Mouse (Mus musculus) thymus, postnatal 0 days (tissue): ENCODE data around the gene Lgi2. TPM values are rescaled to one million over a fixed set of nuclear protein-coding genes. Genes with fewer than 3 reads are reported as not detected.
A peak's percentile ranks its signal among the peaks of the same experiment; 100 is the strongest.

Experiments used
- DNase-seq: peaks from one replicate; pipeline ENCODE4 v3.0.0-alpha.2; 2015; ENCODE audit warnings: low spot score
- polyA plus RNA-seq: library from polyadenylated mRNA; unstranded; fragments of >200 nt; fragmentation: Nextera tagmentation; extraction: Ambion mirVana; gene quantifications from 2 replicates; pipeline ENCODE4 v1.2.1, GENCODE M21; 2015

The Lgi2 gene
- 2.4 TPM in 2 replicates for polyA plus RNA-seq

DNA sequence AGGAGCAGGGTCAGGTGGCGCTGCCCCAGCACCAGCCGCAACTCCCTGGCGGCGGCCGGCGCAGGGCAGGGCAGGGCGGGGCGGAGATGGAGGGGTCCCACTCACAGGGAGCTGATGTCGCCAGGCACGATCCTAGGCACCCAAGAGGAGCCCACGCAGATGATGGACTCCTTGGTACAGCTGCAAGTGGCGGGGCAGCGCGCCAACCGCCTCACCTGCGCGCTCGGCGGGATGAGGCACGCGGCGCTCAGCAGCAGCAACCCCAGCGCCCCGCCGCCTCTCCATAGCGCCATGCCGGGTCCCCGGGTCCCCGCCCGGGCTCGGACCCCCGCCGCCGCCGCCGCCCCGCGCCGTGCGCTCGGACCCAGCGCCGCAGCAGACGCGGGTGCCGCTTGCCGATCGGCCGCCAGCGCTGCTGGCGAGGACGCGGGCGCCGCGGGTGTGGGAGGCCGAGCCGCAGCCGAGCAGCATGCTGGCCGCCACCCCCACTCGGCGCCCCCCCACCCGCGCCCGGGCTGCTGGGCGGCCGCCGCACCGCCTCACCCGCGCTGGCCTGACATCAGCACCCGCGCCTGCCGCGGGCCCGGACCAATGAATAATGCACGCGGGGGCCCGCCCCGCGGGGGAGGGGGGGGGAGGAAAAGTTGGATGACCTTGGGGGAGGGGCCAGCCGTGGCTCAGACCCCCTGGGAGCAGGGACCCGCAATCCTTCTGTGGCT, at the start of gene Lgi2:
Gene Lgi2, minus strand, starts transcription at position 650 of the 719 bp plus-strand sequence.
- DNase-seq: no peak

GRCm38 (mm10) chr5:52615421-52615820, 49.2 kb upstream of the Lgi2 start:
- DNase-seq: no peak

DNA sequence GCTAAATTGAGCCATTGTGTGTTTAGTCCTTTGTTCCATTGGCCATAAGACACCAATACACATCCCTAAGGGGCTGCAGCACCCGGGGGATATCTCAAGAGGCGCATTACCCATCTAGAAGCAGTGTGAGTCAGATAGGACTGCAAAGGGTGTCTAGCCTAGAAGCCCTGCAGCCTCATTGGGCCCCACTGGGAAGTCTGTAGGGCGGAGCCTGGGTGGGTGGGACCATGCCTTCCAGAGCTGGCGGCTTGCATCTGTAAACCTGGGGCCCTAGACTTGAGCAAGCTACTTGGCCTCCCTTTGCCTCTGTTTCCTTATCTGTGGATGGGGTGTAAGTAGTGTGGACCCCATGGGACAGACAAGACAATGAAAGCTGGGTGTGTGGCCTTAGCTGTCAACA, 48.4 kb upstream of the Lgi2 start:
- no peak for DNase-seq

DNA sequence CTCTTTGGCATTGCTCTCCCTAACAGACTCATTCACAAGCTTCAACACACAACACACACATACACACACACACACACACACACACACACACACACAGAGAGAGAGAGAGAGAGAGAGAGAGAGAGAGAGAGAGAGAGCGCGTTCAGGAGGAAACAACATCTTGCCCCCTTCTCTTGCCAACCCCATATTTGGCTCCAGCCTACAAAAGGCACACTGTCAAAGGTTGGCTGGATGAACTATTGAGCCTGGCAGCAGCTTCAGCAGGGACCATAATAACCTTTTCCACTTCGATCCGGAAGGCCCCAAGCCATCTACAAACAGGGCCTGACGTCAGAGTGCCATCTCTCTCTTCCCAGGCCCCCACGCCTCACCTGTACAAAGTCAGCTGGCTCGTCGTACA, 46.5 kb upstream of the Lgi2 start:
- no peak for DNase-seq

GRCm38 (mm10) chr5:52611315-52611895, 45.1 kb upstream of the Lgi2 start:
- no peak for DNase-seq

DNA sequence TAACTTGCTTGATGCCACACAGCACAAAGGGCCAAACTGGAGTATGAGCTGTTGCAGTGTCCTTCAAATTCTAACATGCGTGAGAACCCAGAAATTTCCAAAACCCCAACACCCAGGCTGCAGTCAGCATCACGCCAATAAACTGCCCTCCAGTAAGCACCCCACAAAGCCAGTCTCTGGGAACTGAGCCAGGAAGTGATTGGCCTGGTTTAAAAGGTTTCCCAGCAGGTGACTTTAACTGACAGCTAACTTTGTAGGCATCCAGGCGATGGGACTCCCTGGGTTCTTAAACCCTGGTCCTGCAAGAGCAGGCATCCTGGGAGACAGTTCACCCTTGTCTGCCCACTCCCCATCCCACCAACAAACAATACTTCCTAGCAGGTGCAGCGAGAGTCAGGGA, 44.0 kb upstream of the Lgi2 start:
- no peak for DNase-seq

DNA sequence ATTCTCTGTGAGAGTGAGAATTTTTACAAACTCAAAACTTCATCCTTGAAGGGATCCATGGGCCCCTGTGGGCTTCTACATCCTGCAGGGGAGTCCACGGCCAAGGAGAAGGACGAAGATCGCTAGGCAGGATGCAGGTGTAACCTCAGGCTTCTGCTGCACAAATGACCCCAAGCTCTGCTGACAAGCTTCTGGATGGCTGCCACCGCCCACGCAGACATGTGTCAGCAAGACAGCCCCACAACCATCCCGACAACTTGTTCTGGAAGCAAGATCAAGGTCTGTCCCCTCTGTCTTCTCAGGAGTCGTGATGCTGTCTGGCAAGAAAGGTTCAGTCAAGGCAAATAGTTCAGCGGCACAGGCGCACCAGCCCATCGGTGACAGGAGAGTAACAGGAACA, 43.4 kb upstream of the Lgi2 start:
- no peak for DNase-seq

DNA sequence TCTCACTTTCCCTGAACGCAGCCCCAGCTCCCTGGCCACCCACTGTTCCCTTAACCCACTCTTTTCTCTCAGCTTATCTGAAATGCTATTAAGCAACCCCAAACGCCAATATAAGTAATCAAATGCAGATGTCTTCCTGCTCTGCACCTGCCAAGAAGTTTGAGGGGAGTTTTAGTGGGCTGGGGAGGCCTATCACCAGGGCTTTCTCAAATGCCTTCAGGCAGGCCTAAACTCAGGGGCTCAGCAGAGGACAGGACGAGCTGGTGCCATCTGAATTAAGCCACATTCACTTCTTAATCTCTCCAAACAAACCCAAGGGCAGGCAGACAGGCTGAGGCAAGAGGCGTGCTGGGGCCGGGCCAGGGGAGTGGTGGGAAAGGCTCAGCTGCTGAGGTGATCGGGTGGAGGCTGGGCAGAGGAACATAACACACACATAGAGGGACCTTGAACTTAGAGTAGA, 38.4 kb upstream of the Lgi2 start:
- no peak for DNase-seq

DNA sequence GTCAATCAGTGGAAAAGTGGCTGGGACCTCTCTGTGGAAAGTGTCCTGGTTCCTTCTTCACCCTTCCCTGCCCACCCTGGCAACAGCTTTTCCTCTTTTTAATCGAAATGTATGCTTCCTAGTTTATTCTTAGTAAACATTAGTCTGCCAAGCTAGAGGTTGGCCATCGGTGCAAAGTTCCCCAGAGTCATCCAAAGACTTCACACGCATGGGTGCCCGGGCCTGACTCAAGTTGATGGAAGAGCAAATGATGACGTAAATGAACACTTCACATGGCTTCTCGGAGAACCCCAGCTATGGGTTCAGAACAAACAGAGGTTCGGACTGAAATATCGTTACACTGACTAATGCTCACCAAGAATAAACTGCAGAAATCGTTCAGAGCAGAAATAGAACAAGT, 24.4 kb upstream of the Lgi2 start:
- DNase-seq: no peak

- DNase-seq: no peak
These were observed 22.4 kb upstream of the Lgi2 start for GRCm38 (mm10) chr5:52588650-52589049.

DNA sequence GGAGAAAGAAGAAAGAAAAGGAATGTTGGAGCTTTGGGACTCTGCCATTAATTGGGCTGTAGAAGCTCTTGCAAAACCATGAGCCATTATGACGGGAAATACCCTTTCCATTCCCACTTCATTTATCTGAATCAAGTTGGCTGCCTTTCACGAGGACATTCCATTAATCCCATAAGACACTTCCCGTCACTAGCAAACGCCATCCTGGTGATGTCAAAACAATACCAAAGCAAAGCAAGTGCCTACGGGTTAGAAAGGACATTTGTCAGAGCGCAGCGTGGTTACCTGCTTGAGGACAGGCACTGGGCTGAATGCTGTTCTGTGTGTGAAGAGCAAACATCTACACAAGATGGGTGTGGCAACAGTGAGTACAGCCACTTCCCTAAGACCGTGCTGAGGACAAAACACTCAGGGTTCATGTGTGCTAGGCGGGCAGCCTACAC, 21.1 kb upstream of the Lgi2 start:
- no peak for DNase-seq

GRCm38 (mm10) chr5:52572572-52572971, 6.3 kb upstream of the Lgi2 start:
- no peak for DNase-seq

DNA sequence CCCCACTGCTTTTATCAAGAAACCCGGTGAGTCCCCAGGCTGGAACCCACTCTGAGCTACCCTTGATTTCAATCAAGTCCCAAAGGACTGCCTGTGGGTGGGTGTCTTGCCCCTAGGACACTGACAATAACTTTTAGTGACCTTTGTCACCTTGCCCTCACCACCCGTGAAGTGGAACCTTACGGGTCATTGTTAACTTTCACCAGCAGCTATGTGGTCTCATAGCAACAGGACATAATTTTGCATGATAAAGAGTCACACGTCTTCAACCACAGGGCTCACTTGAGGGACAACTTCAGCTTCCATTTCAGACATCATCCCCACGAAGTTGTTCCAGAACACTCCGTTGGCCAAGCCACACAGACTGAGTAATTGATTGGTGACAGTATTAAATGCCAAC, 4.5 kb upstream of the Lgi2 start:
- no peak for DNase-seq

GRCm38 (mm10) chr5:52565214-52565812, 949 bp downstream of the Lgi2 start:
- DNase-seq: no peak

- no peak for DNase-seq
These were observed 1.9 kb downstream of the Lgi2 start for GRCm38 (mm10) chr5:52564351-52564750.

DNA sequence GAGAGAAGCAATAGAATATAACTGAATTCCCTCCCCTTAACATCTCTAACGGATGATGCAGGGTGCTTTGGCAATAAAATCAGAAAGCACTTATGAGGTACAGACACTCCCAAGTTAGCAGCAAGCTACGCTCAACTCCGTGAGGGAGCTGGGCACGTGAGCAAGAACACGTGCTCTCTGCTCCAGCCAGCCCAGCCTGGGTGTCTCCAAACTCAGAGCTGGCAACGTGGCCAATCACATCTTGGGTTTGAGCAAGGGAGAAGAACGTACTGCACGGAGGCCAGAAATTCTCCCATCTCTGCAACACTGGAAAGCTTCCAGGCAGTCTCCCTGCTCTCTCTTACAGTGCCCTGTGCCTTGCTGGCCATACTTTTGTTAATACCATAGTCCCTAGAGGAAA, 6.0 kb downstream of the Lgi2 start:
- no peak for DNase-seq

DNA sequence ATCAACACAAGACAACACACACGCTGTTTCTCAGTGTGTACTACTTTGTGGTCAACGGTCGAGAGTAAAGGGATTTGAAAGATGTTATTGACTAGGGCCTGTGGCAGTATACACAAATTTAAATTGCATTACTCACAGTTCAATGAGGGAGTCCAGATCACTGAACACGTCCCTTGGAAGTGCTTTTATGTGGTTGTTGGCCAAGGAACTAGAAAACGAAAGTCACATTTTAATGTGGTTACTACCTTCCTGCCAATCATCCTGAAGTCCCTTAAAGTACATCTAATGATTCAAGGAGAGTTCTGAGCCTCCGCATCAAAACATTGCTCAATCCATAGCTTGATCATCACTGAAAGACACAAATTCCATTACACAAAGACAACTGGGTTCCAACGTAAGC, 10.7 kb downstream of the Lgi2 start:
- DNase-seq: no peak

GRCm38 (mm10) chr5:52551318-52551632, 15.0 kb downstream of the Lgi2 start:
- DNase-seq: no peak

- DNase-seq: no peak
These were observed 15.5 kb downstream of the Lgi2 start for GRCm38 (mm10) chr5:52550613-52551317.

DNA sequence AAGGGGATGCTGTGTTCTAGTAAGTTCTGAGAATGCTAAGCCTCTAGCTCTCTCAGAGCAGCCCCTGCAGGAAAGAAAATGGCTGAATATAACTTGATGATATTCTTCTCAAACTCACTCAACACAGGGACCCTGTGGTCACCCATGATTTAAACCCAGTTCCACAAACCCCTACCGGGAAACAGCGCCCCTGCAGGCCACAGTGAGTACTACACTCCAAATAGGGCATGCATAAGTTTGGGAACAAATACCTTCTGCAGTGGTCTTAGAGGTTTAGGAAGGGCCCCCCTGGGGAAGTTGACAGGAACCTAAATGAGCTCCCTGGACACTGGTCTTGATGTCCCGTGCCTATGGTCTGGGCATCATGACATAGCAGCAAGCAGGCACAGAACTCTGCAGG, 19.3 kb downstream of the Lgi2 start:
- peak; percentile 35 for DNase-seq

- DNase-seq: no peak
These were observed 22.5 kb downstream of the Lgi2 start for GRCm38 (mm10) chr5:52543770-52544169.

DNA sequence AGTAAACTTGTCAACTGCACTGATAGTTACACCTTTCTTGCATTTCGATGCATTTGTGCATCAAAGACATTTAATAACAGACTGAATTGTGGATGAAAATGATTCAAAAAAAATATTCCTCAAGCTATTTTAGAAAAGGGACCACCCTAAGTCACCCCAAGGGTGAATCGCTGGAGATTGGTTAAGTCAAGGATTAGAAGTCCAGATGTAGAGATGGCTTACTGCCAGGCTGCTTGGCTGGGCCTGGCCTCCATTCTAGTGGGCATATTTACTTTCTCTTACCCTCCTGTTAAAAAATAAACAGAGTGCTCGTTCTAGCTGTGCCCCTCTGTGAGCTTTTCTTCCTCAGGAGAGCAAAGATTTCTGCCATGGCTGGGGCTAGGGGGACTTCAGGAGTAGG, 26.1 kb downstream of the Lgi2 start:
- no peak for DNase-seq
